Mouse (Mus musculus): ENCODE results near the gene Fgfr2. TPM values are rescaled to one million over a fixed set of nuclear protein-coding genes. Genes with fewer than 3 reads are reported as not detected.

The Fgfr2 gene
- polyA plus RNA-seq, 1 experiment = 1.7 TPM

DNA sequence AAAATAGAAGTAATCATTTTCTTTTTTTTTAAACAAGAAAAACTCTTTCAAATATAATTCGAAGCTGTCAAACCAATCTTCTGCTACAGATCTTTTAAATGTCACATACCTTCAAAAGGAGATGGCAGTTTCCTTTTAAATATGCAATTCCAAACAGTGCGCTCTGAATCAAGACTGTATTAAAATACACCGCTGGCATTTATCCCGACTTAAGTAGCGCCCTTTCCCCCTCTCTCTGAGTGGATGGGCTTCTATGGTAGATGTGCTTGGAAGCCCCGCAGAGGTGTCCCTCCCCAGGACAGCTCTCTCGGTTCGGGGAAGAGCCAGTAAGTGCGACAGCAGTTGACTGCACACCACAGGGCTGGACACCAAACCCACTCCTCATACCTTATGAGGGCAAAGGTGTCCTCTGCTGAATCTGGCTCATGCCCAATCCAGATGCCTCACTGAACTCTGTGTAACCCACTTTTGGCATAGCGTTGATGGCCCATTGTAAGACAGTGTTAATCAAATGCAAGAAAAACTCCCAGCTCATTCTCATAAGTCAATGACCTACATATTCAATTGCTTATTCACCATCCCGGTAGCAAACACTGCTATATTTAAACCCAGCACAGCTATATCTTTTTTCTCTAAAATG, 33.4 kb downstream of the Fgfr2 start:
- TF ChIP-seq MYOD1 (IDR thresholded peaks at IDR 0.05; ENCODE audit: control insufficient read depth, insufficient read length, low read depth) = no peak
- no peak for TF ChIP-seq CEBPB (IDR thresholded peaks at IDR 0.05; ENCODE audit: low read depth)
- no peak for TF ChIP-seq USF1 (IDR thresholded peaks at IDR 0.05; ENCODE audit: low read depth)
- TF ChIP-seq FOSL1 (IDR thresholded peaks at IDR 0.05; ENCODE audit: insufficient read depth, low read length, poor library complexity, severe bottlenecking) = no peak
- TF ChIP-seq CTCF (IDR thresholded peaks at IDR 0.05; ENCODE audit: control insufficient read depth, insufficient read depth, insufficient read length) = no peak
- no peak for TF ChIP-seq MAX (IDR thresholded peaks at IDR 0.05)
- TF ChIP-seq MYOG (IDR thresholded peaks at IDR 0.05; ENCODE audit: control insufficient read depth, extremely low read depth, insufficient read length) = no peak
- Histone ChIP-seq H3K79me2 (ENCODE audit: control insufficient read depth, insufficient read depth) (peaks cover 99% of the 10 kb centered on the region), H3K4me3 (ENCODE audit: insufficient read depth, poor library complexity, severe bottlenecking) (no peak overlapping the region), H3K36me3 (ENCODE audit: control insufficient read depth, insufficient read depth) (peaks cover 3% of the 10 kb centered on the region), H3K79me3 (ENCODE audit: low read depth) (peaks cover 85% of the 10 kb centered on the region), H3ac (ENCODE audit: control insufficient read depth, insufficient read length, low read depth) (no peak overlapping the region), H3K27me3 (ENCODE audit: control insufficient read depth, insufficient read depth, insufficient read length) (no peaks in the 10 kb centered on the region)

DNA sequence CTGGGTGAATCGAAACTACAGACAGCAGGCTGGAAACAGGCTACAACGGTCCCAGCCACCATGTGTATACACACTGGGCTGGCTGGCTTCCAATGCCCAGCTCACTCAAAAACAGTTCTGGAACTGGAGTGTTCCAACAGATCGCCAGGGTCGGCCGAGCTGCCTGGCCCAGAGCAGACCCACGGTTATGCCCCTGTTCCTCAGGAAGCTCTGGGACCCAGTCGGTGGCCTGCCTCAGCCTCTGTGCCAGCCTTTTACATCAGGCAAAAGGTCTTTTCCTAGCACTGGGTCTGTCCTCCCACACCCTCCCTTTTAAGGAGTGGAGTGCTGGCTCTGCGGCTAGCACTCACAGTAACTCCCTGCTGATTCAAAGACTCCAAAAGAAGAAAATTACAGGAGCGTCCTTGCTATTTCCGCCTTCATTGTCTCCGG, 34.3 kb downstream of the Fgfr2 start:
- peaks cover 85% of the 10 kb centered on the region for H3K79me3 ChIP-seq (ENCODE audit: low read depth)
- H3K27me3 ChIP-seq (ENCODE audit: control insufficient read depth, insufficient read depth, insufficient read length) = no peaks in the 10 kb centered on the region
- H3ac ChIP-seq (ENCODE audit: control insufficient read depth, insufficient read length, low read depth) = peak overlapping the region; percentile 36
- TF ChIP-seq MYOD1 (IDR thresholded peaks at IDR 0.05; ENCODE audit: control insufficient read depth, insufficient read length, low read depth) = no peak
- no peak for TF ChIP-seq FOSL1 (IDR thresholded peaks at IDR 0.05; ENCODE audit: insufficient read depth, low read length, poor library complexity, severe bottlenecking)
- TF ChIP-seq MAX (IDR thresholded peaks at IDR 0.05) = no peak
- peaks cover 99% of the 10 kb centered on the region for H3K79me2 ChIP-seq (ENCODE audit: control insufficient read depth, insufficient read depth)
- H3K36me3 ChIP-seq (ENCODE audit: control insufficient read depth, insufficient read depth) = peaks cover 3% of the 10 kb centered on the region
- peak overlapping the region; percentile 6 for H3K4me3 ChIP-seq (ENCODE audit: insufficient read depth, poor library complexity, severe bottlenecking)

DNA sequence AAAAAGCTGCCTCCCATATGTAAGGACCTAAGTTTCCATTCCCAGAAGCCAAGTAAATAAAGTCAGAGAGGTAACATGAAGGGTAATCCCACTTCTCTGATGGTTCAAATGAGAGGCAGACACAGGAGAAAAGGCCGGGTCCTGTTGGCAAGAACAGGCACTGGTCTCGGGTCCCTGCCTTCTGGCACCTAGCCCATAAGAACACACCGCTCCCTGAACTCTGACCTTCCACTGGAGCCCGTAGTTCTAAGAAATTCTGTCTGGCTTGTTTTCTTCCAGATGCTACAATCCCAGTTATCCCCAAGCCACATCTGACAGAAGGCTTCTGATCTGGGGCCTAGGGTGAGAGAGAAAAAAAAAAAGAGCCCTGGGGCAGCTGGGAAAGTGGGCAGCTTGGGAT, 34.7 kb downstream of the Fgfr2 start:
- Histone ChIP-seq H3ac (ENCODE audit: control insufficient read depth, insufficient read length, low read depth) (peak overlapping the region; percentile 36), H3K4me3 (ENCODE audit: insufficient read depth, poor library complexity, severe bottlenecking) (no peak overlapping the region), H3K79me3 (ENCODE audit: low read depth) (peaks cover 85% of the 10 kb centered on the region), H3K36me3 (ENCODE audit: control insufficient read depth, insufficient read depth) (no peaks in the 10 kb centered on the region), H3K79me2 (ENCODE audit: control insufficient read depth, insufficient read depth) (peaks cover 99% of the 10 kb centered on the region), H3K27me3 (ENCODE audit: control insufficient read depth, insufficient read depth, insufficient read length) (no peaks in the 10 kb centered on the region)
- TF ChIP-seq MYOD1 (IDR thresholded peaks at IDR 0.05; ENCODE audit: control insufficient read depth, insufficient read length, low read depth) (no peak), USF1 (IDR thresholded peaks at IDR 0.05; ENCODE audit: low read depth) (no peak)

DNA sequence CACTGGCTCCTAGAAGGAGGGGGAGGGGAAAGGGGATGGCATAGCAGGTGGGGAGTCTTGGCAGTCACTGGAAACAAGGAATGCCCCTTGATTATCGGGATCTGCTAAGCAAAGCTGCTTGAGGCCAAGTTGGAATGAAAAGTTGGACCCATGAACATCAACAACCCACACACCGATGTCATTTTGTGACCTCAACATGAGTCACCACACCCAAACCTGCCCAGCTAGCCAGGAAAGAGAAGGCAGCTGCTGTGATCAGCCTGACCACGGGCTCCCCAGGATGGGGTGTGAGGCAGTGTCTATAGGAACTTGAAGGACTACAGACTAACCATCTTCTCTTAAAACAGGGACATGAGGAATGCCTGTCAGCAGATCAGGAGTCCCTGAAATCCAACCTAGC, 37.7 kb downstream of the Fgfr2 start:
- TF ChIP-seq MAX (IDR thresholded peaks at IDR 0.05) = no peak
- no peak for TF ChIP-seq MYOG (IDR thresholded peaks at IDR 0.05; ENCODE audit: control insufficient read depth, extremely low read depth, insufficient read length)
- peak; percentile 88 for TF ChIP-seq MYOD1 (IDR thresholded peaks at IDR 0.05; ENCODE audit: control insufficient read depth, insufficient read length, low read depth)
- peak; percentile 54 for TF ChIP-seq FOSL1 (IDR thresholded peaks at IDR 0.05; ENCODE audit: insufficient read depth, low read length, poor library complexity, severe bottlenecking)
- TF ChIP-seq CEBPB (IDR thresholded peaks at IDR 0.05; ENCODE audit: low read depth) = no peak
- TF ChIP-seq USF1 (IDR thresholded peaks at IDR 0.05; ENCODE audit: low read depth) = no peak
- no peaks in the 10 kb centered on the region for H3K27me3 ChIP-seq (ENCODE audit: control insufficient read depth, insufficient read depth, insufficient read length)
- peaks cover 97% of the 10 kb centered on the region for H3K79me2 ChIP-seq (ENCODE audit: control insufficient read depth, insufficient read depth)
- H3ac ChIP-seq (ENCODE audit: control insufficient read depth, insufficient read length, low read depth) = no peak overlapping the region
- peaks cover 80% of the 10 kb centered on the region for H3K79me3 ChIP-seq (ENCODE audit: low read depth)
- peaks cover 4% of the 10 kb centered on the region for H3K36me3 ChIP-seq (ENCODE audit: control insufficient read depth, insufficient read depth)
- no peak overlapping the region for H3K4me3 ChIP-seq (ENCODE audit: insufficient read depth, poor library complexity, severe bottlenecking)

DNA sequence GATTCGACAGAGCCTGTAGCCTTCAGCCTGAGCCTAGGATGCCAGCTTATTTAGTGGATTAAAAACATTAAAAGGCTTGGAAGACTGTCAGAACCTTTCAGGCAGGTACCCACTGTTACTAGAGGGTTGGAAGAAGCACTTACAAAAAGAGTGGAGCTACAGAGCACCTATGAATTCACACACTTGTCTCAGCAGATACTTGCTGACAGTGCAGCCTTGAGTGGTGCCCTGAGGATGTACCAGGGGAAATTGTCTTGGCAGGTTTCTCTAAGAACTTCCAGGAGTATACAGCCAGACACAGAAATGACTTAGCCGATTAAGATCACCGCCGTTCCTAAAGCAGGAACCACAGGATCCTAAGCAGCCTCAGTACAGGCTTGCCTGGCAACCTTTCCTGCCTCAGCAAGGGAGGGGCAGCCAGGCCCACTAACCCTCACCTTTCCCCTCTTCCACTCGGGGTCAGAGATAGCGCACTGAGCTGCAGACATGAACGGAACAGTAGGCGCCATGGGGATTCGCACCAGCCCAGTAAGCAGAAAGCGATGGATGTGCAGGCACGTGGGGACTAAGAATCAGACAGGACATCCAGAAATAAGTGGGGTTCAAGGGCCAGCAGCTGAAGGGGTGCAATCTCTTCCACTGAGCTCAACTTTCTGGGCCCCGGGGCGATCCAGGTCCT, 39.1 kb downstream of the Fgfr2 start:
- no peak overlapping the region for H3K4me3 ChIP-seq (ENCODE audit: insufficient read depth, poor library complexity, severe bottlenecking)
- H3K36me3 ChIP-seq (ENCODE audit: control insufficient read depth, insufficient read depth) = peaks cover 8% of the 10 kb centered on the region
- H3K27me3 ChIP-seq (ENCODE audit: control insufficient read depth, insufficient read depth, insufficient read length) = no peaks in the 10 kb centered on the region
- H3K79me2 ChIP-seq (ENCODE audit: control insufficient read depth, insufficient read depth) = peaks cover 97% of the 10 kb centered on the region
- no peak overlapping the region for H3ac ChIP-seq (ENCODE audit: control insufficient read depth, insufficient read length, low read depth)
- TF ChIP-seq USF1 (IDR thresholded peaks at IDR 0.05; ENCODE audit: low read depth) (no peak), MYOD1 (IDR thresholded peaks at IDR 0.05; ENCODE audit: control insufficient read depth, insufficient read length, low read depth) (no peak), MAX (IDR thresholded peaks at IDR 0.05) (no peak), FOSL1 (IDR thresholded peaks at IDR 0.05; ENCODE audit: insufficient read depth, low read length, poor library complexity, severe bottlenecking) (no peak), CEBPB (IDR thresholded peaks at IDR 0.05; ENCODE audit: low read depth) (no peak), MYOG (IDR thresholded peaks at IDR 0.05; ENCODE audit: control insufficient read depth, extremely low read depth, insufficient read length) (no peak), CTCF (IDR thresholded peaks at IDR 0.05; ENCODE audit: control insufficient read depth, insufficient read depth, insufficient read length) (no peak)
- peaks cover 72% of the 10 kb centered on the region for H3K79me3 ChIP-seq (ENCODE audit: low read depth)

DNA sequence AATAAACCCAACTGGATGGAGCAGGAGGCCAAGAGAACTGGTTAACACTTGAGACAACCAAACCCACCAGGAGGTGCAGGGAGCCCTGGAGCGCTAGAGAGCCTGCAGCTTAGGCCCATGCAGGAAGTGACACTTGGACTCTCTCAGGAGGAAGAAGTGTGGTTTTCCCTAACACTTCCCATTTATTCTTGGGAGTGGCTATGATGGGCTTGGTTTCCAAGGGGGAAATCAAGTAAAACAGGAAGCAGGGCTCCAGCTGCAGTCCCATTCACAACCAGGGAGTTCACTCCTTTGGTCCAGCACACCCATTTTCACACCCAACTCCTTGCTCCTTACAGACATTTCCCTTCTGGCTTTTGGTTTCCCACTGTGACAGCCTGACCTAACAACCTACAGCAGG, 44.2 kb downstream of the Fgfr2 start:
- TF ChIP-seq MYOG (IDR thresholded peaks at IDR 0.05; ENCODE audit: control insufficient read depth, extremely low read depth, insufficient read length) (no peak), CTCF (IDR thresholded peaks at IDR 0.05; ENCODE audit: control insufficient read depth, insufficient read depth, insufficient read length) (no peak), CEBPB (IDR thresholded peaks at IDR 0.05; ENCODE audit: low read depth) (no peak)
- H3ac ChIP-seq (ENCODE audit: control insufficient read depth, insufficient read length, low read depth) = no peak overlapping the region
- peaks cover 29% of the 10 kb centered on the region for H3K36me3 ChIP-seq (ENCODE audit: control insufficient read depth, insufficient read depth)
- no peaks in the 10 kb centered on the region for H3K27me3 ChIP-seq (ENCODE audit: control insufficient read depth, insufficient read depth, insufficient read length)
- peaks cover 95% of the 10 kb centered on the region for H3K79me2 ChIP-seq (ENCODE audit: control insufficient read depth, insufficient read depth)
- no peak overlapping the region for H3K4me3 ChIP-seq (ENCODE audit: insufficient read depth, poor library complexity, severe bottlenecking)
- H3K79me3 ChIP-seq (ENCODE audit: low read depth) = peaks cover 52% of the 10 kb centered on the region
